Mouse (Mus musculus) CH12.LX (cell line): ENCODE data around the gene Dnajc17. TPM values are rescaled to one million over a fixed set of nuclear protein-coding genes. Genes with fewer than 3 reads are reported as not detected.
A peak's percentile ranks its signal among the peaks of the same experiment; 100 is the strongest.

Source experiments
- DNase-seq: peaks from one replicate; pipeline ENCODE4 v3.0.0-alpha.2; 2013; ENCODE audit errors: extremely low read depth
- H3K27ac ChIP-seq: 2 replicates; pipeline ENCODE4 v1.5.1; 2012; ENCODE audit warnings: low read depth, mild to moderate bottlenecking, control low read depth, moderate library complexity; ENCODE audit not compliant: insufficient read depth
- H3K27me3 ChIP-seq: replicated peaks from 2 replicates; pipeline ENCODE3; 2012; ENCODE audit warnings: inconsistent platforms
- H3K36me3 ChIP-seq, 2 experiments: replicated peaks in 1 of 2; 2 replicates each; pipeline versions ENCODE3 to v1.6.1; 2012; ENCODE audit warnings: inconsistent platforms in 1 of 2, low read length in 1 of 2, mild to moderate bottlenecking in 1 of 2, mixed read lengths in 1 of 2, moderate library complexity in 1 of 2; ENCODE audit not compliant: control insufficient read depth in 1 of 2, insufficient read depth in 1 of 2
- H3K4me1 ChIP-seq, 2 experiments: 2 replicates each; pipeline ENCODE4 v1.6.1; 2012; ENCODE audit warnings: inconsistent platforms in 1 of 2, moderate library complexity in 1 of 2; ENCODE audit not compliant: insufficient read depth in 2 of 2, control insufficient read depth in 1 of 2
- H3K4me2 ChIP-seq: 2 replicates; pipeline ENCODE4 v1.6.1; 2012; ENCODE audit warnings: low read depth, mild to moderate bottlenecking, control low read depth; ENCODE audit not compliant: poor library complexity, insufficient read depth, severe bottlenecking
- H3K4me3 ChIP-seq, 3 experiments: fragments of 150-350 bp in 1 of 3; sonication (generic) in 1 of 3; replicated peaks in 1 of 3; 2 replicates each; pipeline versions ENCODE3 to v1.5.1; 2011 to 2012; ENCODE audit warnings: low read depth in 2 of 3, low read length in 2 of 3, mild to moderate bottlenecking in 2 of 3, moderate library complexity in 2 of 3, control low read depth in 1 of 3, improper control_type of control experiment in 1 of 3, inconsistent platforms in 1 of 3, mixed read lengths in 1 of 3; ENCODE audit not compliant: poor library complexity in 1 of 3
- H3K79me2 ChIP-seq: replicated peaks from 2 replicates; pipeline ENCODE4 v1.6.1; 2012; ENCODE audit warnings: mild to moderate bottlenecking, moderate library complexity; ENCODE audit not compliant: control insufficient read depth, poor library complexity, insufficient read depth, severe bottlenecking; ENCODE audit errors: extremely low read depth
- H3K9ac ChIP-seq: 2 replicates; pipeline ENCODE4 v1.6.1; 2012; ENCODE audit warnings: low read depth, mild to moderate bottlenecking, control low read depth, moderate library complexity; ENCODE audit not compliant: insufficient read depth
- H3K9me3 ChIP-seq: replicated peaks from 2 replicates; pipeline ENCODE3; 2012; ENCODE audit warnings: low read length, inconsistent platforms, mixed read lengths
- CHD1 ChIP-seq: IDR thresholded peaks from 2 replicates; pipeline ENCODE4 v1.6.1; 2012; ENCODE audit warnings: low read depth, low read length, improper control_type of control experiment, inconsistent platforms
- CTCF ChIP-seq, 2 experiments: IDR thresholded peaks in 1 of 2; conservative IDR thresholded peaks in 1 of 2; 2 replicates each; pipeline ENCODE4 v1.5.1; 2011 to 2012; ENCODE audit warnings: low read depth in 2 of 2, low read length in 2 of 2, improper control_type of control experiment in 1 of 2, inconsistent platforms in 1 of 2, mild to moderate bottlenecking in 1 of 2, moderate library complexity in 1 of 2
- ELF1 ChIP-seq: IDR thresholded peaks from 2 replicates; pipeline ENCODE4 v1.6.1; 2014; ENCODE audit warnings: low read depth, mild to moderate bottlenecking, inconsistent platforms, low read length, improper control_type of control experiment
- GABPA ChIP-seq: IDR thresholded peaks from 2 replicates; pipeline ENCODE4 v1.6.1; 2012; ENCODE audit warnings: low read depth, low read length, improper control_type of control experiment, inconsistent platforms; ENCODE audit not compliant: insufficient replicate concordance
- IRF4 ChIP-seq: IDR thresholded peaks from 2 replicates; pipeline ENCODE4 v1.6.1; 2014; ENCODE audit warnings: low read depth, mild to moderate bottlenecking, inconsistent platforms, low read length, improper control_type of control experiment
- MAFK ChIP-seq: IDR thresholded peaks from 2 replicates; pipeline ENCODE4 v1.6.1; 2011; ENCODE audit warnings: low read length, improper control_type of control experiment; ENCODE audit not compliant: insufficient replicate concordance
- MXI1 ChIP-seq: IDR thresholded peaks from 2 replicates; pipeline ENCODE4 v1.6.1; 2011; ENCODE audit warnings: mild to moderate bottlenecking, low read depth, low read length, improper control_type of control experiment
- MYC ChIP-seq: IDR thresholded peaks from 2 replicates; pipeline ENCODE4 v1.6.1; 2011; ENCODE audit warnings: low read depth, mild to moderate bottlenecking, improper control_type of control experiment, low read length
- NRF1 ChIP-seq: IDR thresholded peaks from 2 replicates; pipeline ENCODE4 v1.6.1; 2014; ENCODE audit warnings: low read depth, mild to moderate bottlenecking, inconsistent platforms, low read length, improper control_type of control experiment, moderate library complexity
- PAX5 ChIP-seq: IDR thresholded peaks from 2 replicates; pipeline ENCODE4 v1.6.1; 2012; ENCODE audit warnings: low read length, inconsistent platforms, mixed read lengths
- POLR2AphosphoS2 ChIP-seq: IDR thresholded peaks from 2 replicates; pipeline ENCODE4 v1.6.1; 2011; ENCODE audit warnings: low read depth, low read length, improper control_type of control experiment
- SMC3 ChIP-seq: IDR thresholded peaks from 2 replicates; pipeline ENCODE4 v1.6.1; 2011; ENCODE audit warnings: low read depth, low read length, improper control_type of control experiment
- TBP ChIP-seq: conservative IDR thresholded peaks from 2 replicates; pipeline ENCODE4 v1.6.1; 2011; ENCODE audit warnings: low read depth, low read length, improper control_type of control experiment
- TCF12 ChIP-seq: IDR thresholded peaks from 2 replicates; pipeline ENCODE4 v1.6.1; 2014; ENCODE audit warnings: low read depth, mild to moderate bottlenecking, inconsistent platforms, low read length, improper control_type of control experiment
- UBTF ChIP-seq: IDR thresholded peaks from 2 replicates; pipeline ENCODE4 v1.6.1; 2012; ENCODE audit warnings: low read depth, mild to moderate bottlenecking, inconsistent platforms, low read length, improper control_type of control experiment, moderate library complexity
- USF2 ChIP-seq: conservative IDR thresholded peaks from 2 replicates; pipeline ENCODE4 v1.6.1; 2011; ENCODE audit warnings: low read depth, low read length, improper control_type of control experiment
- dilution Hi-C: fragments of 300-500 bp; cut with MboI; formaldehyde crosslinking; loops from 2 replicates; pipeline ENCODE4 v1.14.3; 2020; ENCODE audit warnings: low sequenced_read_pairs; ENCODE audit not compliant: extremely low pct_unique_long_range_greater_than_20kb, extremely low pct_ligation_motif_present
- in situ Hi-C: fragments of 300-500 bp; cut with MboI; formaldehyde crosslinking; loops from 3 replicates; pipeline ENCODE4 v1.14.3; 2019; ENCODE audit warnings: low sequenced_read_pairs, low pct_ligation_motif_present, low pct_unique_long_range_greater_than_20kb, mixed read lengths
- polyA plus RNA-seq: library from polyadenylated mRNA; unstranded; fragments of >175 nt; gene quantifications from 2 replicates; pipeline ENCODE4 v1.2.1, GENCODE M21; 2012; ENCODE audit warnings: low read depth; ENCODE audit not compliant: insufficient read length
- total RNA-seq, 2 experiments: library from RNA; depleted of rRNA; stranded (reverse); fragments of 300-350 nt in 1 of 2; fragments of >200 nt in 1 of 2; gene quantifications; 2 replicates each; pipeline ENCODE4 v1.2.3; 2012 to 2014

Dnajc17 gene
- total and polyA plus RNA-seq, 3 experiments: 15.3 to 22.9 (median 19.8) TPM

DNA sequence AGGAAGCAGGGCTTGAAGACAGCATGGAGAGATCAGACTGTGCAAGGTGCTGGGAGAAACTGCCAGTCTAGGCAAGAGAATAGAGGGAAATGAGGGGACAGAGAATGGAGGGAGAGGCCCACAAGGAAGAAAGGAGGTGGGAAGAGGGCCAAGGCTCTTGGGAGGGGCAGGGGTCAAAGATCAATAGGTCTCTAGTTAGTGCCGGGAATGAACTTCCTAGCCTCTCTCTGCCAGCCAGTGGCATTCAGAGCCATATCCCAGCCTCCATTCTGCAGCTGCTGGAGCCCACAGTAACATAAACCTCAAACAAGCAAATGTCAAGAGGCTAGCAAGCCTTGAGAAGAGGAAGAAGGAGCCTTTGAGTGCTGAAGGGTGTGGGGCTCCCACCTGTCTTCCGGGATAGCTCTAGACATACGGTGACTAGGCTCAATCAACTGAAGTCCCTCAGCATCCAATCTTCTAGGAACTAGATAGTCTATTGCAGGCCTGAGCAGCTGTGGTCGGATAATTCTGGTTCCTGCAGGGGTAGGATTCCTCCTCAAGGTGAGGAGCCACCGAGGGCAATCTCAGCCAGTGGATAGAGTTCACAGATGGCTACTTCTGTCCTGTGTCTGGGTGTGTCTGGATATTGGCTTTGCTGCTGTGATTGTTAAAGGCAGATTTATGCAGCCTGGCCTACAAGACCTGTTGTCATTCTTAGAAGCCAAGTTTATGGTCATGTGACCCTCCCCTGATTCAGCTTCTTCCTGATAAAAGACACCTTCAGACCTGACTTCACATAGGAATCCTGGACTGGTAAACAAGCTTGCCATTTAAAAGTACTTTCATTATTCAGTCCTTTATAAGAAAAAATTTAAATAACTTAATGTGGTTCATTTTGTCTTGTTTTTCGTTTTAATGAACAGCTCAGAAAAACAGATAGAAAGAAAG lies 21.4 kb upstream of the Dnajc17 start, which contains the start of gene Ppp1r14d:
TSS of gene Ppp1r14d (minus strand) at position 132 of the 930 bp plus-strand sequence.
- H3K9ac ChIP-seq: no peak within 1 kb of the TSS
- no peaks in the 10 kb centered on the region for H3K79me2 ChIP-seq
- H3K9me3 ChIP-seq: no peaks in the 10 kb centered on the region
- in situ Hi-C loops: no loop called here
- no peaks in the 10 kb centered on the region for H3K27me3 ChIP-seq
- H3K4me1 ChIP-seq: no peaks in the 10 kb centered on the region; a peak in 1 of 4 replicates
- no peaks in the 10 kb centered on the region for H3K36me3 ChIP-seq
- no peak for DNase-seq
- no peak within 1 kb of the TSS for H3K27ac ChIP-seq
- no peak within 1 kb of the TSS for H3K4me2 ChIP-seq
- dilution Hi-C loops: no loop called here
- no peak for TF ChIP-seq PAX5
- no peak for TF ChIP-seq CTCF (conservative IDR thresholded peaks at IDR 0.05 in 1 of 2, IDR thresholded peaks at IDR 0.05 in 1 of 2; ENCODE audit: low read depth in 2 of 2, low read length in 2 of 2)
- TF ChIP-seq TCF12: no peak
- TF ChIP-seq USF2: no peak
- no peak for TF ChIP-seq MAFK
- no peak for TF ChIP-seq SMC3
- no peak for TF ChIP-seq NRF1
- TF ChIP-seq POLR2AphosphoS2: no peak
- no peak for TF ChIP-seq UBTF
- no peak for TF ChIP-seq CHD1
- no peak for TF ChIP-seq IRF4
- TF ChIP-seq MXI1: no peak
- TF ChIP-seq GABPA: no peak
- no peak for TF ChIP-seq ELF1
- H3K4me3 ChIP-seq: no peak within 1 kb of the TSS

DNA sequence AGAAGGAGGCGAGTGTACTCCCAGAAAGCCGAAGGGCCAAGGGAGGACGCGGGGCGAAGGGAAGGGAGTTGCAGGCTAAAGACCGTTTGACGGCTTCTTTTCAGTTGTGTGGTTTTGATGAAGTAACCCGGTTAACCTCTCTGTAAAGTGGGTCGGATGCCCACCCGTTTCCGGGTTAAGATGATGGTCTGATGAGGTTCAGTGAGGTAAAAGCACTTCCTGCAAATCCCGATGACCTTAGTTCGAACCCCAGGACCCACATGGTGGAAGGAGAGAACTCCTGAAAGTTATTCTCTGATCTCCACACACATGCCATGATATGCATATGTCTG lies 547 bp upstream of the Dnajc17 start:
- no peaks in the 10 kb centered on the region for H3K9me3 ChIP-seq
- dilution Hi-C loops (no loop called here), in situ Hi-C loops (no loop called here)
- H3K79me2 ChIP-seq: peaks cover 6% of the 10 kb centered on the region; the same call in 1 of the 2 replicates
- H3K4me2 ChIP-seq: peak overlapping the region; percentile 95; the same call in 1 of the 2 replicates
- no peak overlapping the region for H3K27ac ChIP-seq
- peak overlapping the region; percentile 74 for H3K9ac ChIP-seq
- no peaks in the 10 kb centered on the region for H3K27me3 ChIP-seq
- H3K4me3 ChIP-seq: peak overlapping the region; percentile 83 to 94 (median 90)
- peak; percentile 12; the same call in 1 of the 2 replicates for TF ChIP-seq MXI1
- no peak for TF ChIP-seq GABPA
- TF ChIP-seq MYC: 0 out of 2 replicates have a peak, but pooled peaks have one; percentile 14
- TF ChIP-seq POLR2AphosphoS2: no peak
- no peak for TF ChIP-seq TBP
- TF ChIP-seq ELF1: peak; percentile 67
- peaks cover 0 to 17% of the 10 kb centered on the region in 2 experiments; a peak in 2 of 4 replicates for H3K4me1 ChIP-seq
- peak; percentile 51 for DNase-seq
- H3K36me3 ChIP-seq: peaks cover 26 to 47% of the 10 kb centered on the region in 2 experiments
